Mouse (Mus musculus) thymus, adult 2 months (tissue): ENCODE results near the gene Trio. TPM values are rescaled to one million over a fixed set of nuclear protein-coding genes. Genes with fewer than 3 reads are reported as not detected.

Experiments
- DNase-seq: peaks from one replicate; pipeline ENCODE4 v3.0.0; 2021
- H3K27ac ChIP-seq: fragments of 200-500 bp; 2 replicates; pipeline ENCODE4 v1.5.1; 2012; ENCODE audit warnings: low read length, control low read depth; ENCODE audit not compliant: control insufficient read depth, insufficient read depth
- H3K27me3 ChIP-seq: fragments of 200-500 bp; 2 replicates; pipeline ENCODE4 v1.6.1; 2012; ENCODE audit warnings: mild to moderate bottlenecking, low read length, moderate library complexity, mixed read lengths; ENCODE audit not compliant: control insufficient read depth, insufficient read depth
- H3K36me3 ChIP-seq: fragments of 200-500 bp; 2 replicates; pipeline ENCODE4 v1.6.1; 2012; ENCODE audit warnings: mild to moderate bottlenecking, low read length, moderate library complexity; ENCODE audit not compliant: control insufficient read depth, insufficient read depth
- H3K4me1 ChIP-seq: fragments of 200-500 bp; replicated peaks from 2 replicates; pipeline ENCODE4 v1.6.1; 2012; ENCODE audit warnings: low read length; ENCODE audit not compliant: control insufficient read depth, insufficient read depth
- H3K4me3 ChIP-seq: fragments of 200-500 bp; 2 replicates; pipeline ENCODE4 v1.5.1; 2012; ENCODE audit warnings: mild to moderate bottlenecking, low read length, control low read depth, moderate library complexity; ENCODE audit not compliant: control insufficient read depth, insufficient read depth
- CTCF ChIP-seq: fragments of 200-500 bp; IDR thresholded peaks from 2 replicates; pipeline ENCODE4 v1.5.1; 2012; ENCODE audit warnings: mild to moderate bottlenecking, control low read depth, low read length, moderate library complexity, borderline replicate concordance; ENCODE audit not compliant: control insufficient read depth, poor library complexity, insufficient read depth; ENCODE audit errors: extremely low read depth
- POLR2A ChIP-seq: fragments of 200-500 bp; IDR thresholded peaks from 2 replicates; pipeline ENCODE4 v1.6.1; 2012; ENCODE audit warnings: mild to moderate bottlenecking, low read length, control low read depth, moderate library complexity; ENCODE audit not compliant: control insufficient read depth, poor library complexity, insufficient read depth; ENCODE audit errors: extremely low read depth
- WGBS: fragments of 180-500 bp; shearing (Covaris S2); methylation state at CpG from one replicate; pipeline ENCODE4 v1.1.7; 2018; 5-methylcytosine and 5-hydroxymethylcytosine counted together
- polyA plus RNA-seq: library from polyadenylated mRNA; depleted of rRNA; stranded (reverse); fragments of >200 nt; gene quantifications from 2 replicates; pipeline ENCODE4 v1.2.3, GENCODE M21; 2012

The Trio gene
- polyA plus RNA-seq, 1 experiment = 24.9 TPM

- TF ChIP-seq CTCF (no peak), POLR2A (no peak)
- H3K27ac ChIP-seq = no peak overlapping the region
- H3K4me1 ChIP-seq = no peaks in the 10 kb centered on the region
- WGBS = 97% methylated on average over 10 of the region's 10 CpGs
- H3K27me3 ChIP-seq = no peaks in the 10 kb centered on the region
- H3K4me3 ChIP-seq = no peak overlapping the region
- H3K36me3 ChIP-seq = no peaks in the 10 kb centered on the region
- no peak for DNase-seq
Observed at GRCm38 (mm10) chr15:27817096-27817495, 208.6 kb downstream of the Trio start.

DNA sequence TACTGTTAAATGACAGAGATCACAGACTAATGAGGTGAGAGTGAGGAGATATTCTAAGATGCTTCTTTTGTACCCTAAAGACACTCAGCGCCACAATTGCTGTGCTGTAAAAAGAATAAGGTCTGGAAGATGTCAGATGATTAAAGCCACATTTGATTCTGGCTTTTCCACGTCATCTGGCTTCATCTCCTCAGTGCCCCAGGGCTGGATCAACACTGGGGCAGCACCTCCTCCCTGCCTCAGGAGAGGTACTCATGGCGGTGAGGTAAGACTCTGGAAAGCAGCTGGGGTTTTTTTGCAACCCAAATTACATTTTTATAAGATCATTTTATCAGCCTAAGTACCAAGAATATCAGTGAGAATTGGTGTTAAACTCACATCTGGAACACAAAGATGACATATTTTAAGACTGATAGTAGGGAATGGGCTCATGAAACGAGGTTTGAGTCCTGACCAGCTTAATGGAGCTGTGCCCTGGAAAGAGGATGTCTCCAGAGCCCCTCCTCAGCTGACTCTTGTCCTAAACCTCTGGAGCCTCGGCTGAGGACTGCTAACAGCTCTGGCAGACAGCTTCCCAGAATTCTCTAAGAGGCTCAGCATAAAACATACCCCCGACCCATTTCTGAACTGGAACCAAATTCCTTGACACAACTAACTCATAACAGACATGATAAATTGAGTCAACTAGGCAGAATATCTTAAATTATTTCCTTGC is 210.8 kb downstream of the Trio start:
- H3K4me1 ChIP-seq = no peaks in the 10 kb centered on the region
- no peaks in the 10 kb centered on the region for H3K36me3 ChIP-seq
- H3K27me3 ChIP-seq = no peaks in the 10 kb centered on the region
- no peak for DNase-seq
- H3K27ac ChIP-seq = no peak overlapping the region
- WGBS = 90% methylated on average over 6 of the region's 6 CpGs
- TF ChIP-seq POLR2A = no peak
- no peak for TF ChIP-seq CTCF
- H3K4me3 ChIP-seq = no peak overlapping the region

GRCm38 (mm10) chr15:27810793-27811488 is 214.7 kb downstream of the Trio start:
- no peaks in the 10 kb centered on the region for H3K4me1 ChIP-seq
- WGBS = 94% methylated on average over 12 of the region's 12 CpGs
- no peaks in the 10 kb centered on the region for H3K36me3 ChIP-seq
- H3K27ac ChIP-seq = no peak overlapping the region
- DNase-seq = no peak
- no peak overlapping the region for H3K4me3 ChIP-seq
- TF ChIP-seq CTCF = no peak
- no peak for TF ChIP-seq POLR2A
- H3K27me3 ChIP-seq = no peaks in the 10 kb centered on the region

GRCm38 (mm10) chr15:27810262-27810661 is 215.4 kb downstream of the Trio start:
- DNase-seq = no peak
- no peak for TF ChIP-seq CTCF
- TF ChIP-seq POLR2A = no peak
- Histone ChIP-seq H3K36me3 (no peaks in the 10 kb centered on the region), H3K27me3 (no peaks in the 10 kb centered on the region), H3K4me1 (no peaks in the 10 kb centered on the region), H3K4me3 (no peak overlapping the region), H3K27ac (no peak overlapping the region)
- 89% methylated on average over 7 of the region's 7 CpGs for WGBS

DNA sequence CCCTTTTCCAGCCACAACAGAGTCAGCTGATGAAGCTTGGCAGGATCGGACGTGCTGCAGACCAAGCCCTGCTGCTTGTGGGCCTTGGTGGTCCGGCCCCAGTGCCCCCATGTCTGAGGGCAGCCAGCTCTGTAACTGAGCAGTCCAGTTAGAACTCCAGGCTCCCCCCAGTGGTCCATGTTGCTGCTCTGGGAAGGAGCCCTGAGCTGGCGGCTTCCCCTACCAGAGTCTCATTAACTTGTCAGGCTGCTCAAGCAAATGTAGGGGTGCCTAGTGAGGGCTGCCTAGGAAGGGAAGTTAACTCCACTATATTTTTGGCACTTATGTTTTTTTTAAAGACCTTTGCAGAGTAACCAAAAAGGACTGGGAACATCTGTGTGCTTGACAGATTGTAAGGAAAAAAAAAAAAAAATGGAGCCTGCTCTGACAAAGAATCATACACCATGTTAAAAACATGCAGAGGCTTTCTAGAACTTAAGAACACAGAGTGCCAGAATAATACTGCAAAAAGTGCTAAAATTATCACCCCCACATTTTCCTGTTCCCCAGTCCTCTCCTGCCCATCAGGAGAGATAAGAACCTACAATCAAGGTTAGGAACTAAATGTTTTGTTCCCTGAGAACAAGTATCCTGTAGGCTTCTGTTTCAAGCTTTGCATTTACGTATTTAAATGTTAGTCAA is 216.9 kb downstream of the Trio start:
- no peak overlapping the region for H3K4me3 ChIP-seq
- peaks cover 4% of the 10 kb centered on the region; the same call in 1 of the 2 replicates for H3K4me1 ChIP-seq
- TF ChIP-seq CTCF = no peak
- TF ChIP-seq POLR2A = no peak
- DNase-seq = no peak
- H3K27me3 ChIP-seq = no peaks in the 10 kb centered on the region
- WGBS = 91% methylated on average over 5 of the region's 5 CpGs
- no peak overlapping the region for H3K27ac ChIP-seq
- no peaks in the 10 kb centered on the region for H3K36me3 ChIP-seq

DNA sequence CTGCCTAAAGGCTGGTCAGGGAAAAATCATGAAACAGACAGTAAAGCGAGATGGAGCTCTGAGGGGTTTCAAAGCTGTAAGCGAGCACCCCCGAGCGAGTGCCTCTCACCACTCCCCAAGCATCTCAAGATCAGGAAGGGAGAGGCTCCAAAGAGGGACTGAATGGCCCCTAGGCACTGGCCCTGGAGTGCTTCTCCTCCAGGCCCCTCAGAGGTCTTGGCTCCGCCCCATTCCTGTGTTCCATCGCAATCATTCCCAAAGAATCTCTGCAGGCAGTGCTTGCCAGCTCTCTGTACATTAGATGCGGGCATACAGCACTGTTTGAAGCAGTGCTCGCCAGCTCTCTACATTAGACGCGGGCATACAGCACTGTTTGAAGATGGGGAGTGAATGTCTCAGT is 219.4 kb downstream of the Trio start:
- no peaks in the 10 kb centered on the region for H3K36me3 ChIP-seq
- WGBS = 95% methylated on average over 10 of the region's 10 CpGs
- no peak for DNase-seq
- H3K27ac ChIP-seq = no peak overlapping the region
- peaks cover 10% of the 10 kb centered on the region for H3K4me1 ChIP-seq
- no peaks in the 10 kb centered on the region for H3K27me3 ChIP-seq
- H3K4me3 ChIP-seq = no peak overlapping the region
- no peak for TF ChIP-seq CTCF
